Mouse (Mus musculus) midbrain, embryonic 12.5 days (tissue): Measurements from ENCODE around the gene Rpl7l1. TPM values are rescaled to one million over a fixed set of nuclear protein-coding genes. Genes with fewer than 3 reads are reported as not detected.

ENCODE experiments used
- ATAC-seq: fragments of 200-750 bp; cut with Nextera tagmentation; 2 replicates; pipeline ENCODE4 v1.8.0; 2017; ENCODE audit warnings: low read depth, moderate TSS enrichment, moderate library complexity; ENCODE audit not compliant: low FRiP score
- H3K27ac ChIP-seq: fragments of 300-500 bp; sonication (generic); replicated peaks from 2 replicates; pipeline ENCODE4 v1.5.1; 2016; ENCODE audit warnings: mild to moderate bottlenecking
- H3K27me3 ChIP-seq: fragments of 300-500 bp; sonication (generic); 2 replicates; pipeline ENCODE4 v1.6.1; 2016; ENCODE audit warnings: mild to moderate bottlenecking
- H3K36me3 ChIP-seq: fragments of 300-500 bp; sonication (generic); 2 replicates; pipeline ENCODE4 v1.6.1; 2016
- H3K4me1 ChIP-seq: fragments of 300-500 bp; sonication (generic); 2 replicates; pipeline ENCODE4 v1.6.1; 2016
- H3K4me2 ChIP-seq: fragments of 300-500 bp; sonication (generic); replicated peaks from 2 replicates; pipeline ENCODE4 v1.6.1; 2016; ENCODE audit warnings: mild to moderate bottlenecking, moderate library complexity
- H3K4me3 ChIP-seq: fragments of 300-500 bp; sonication (generic); 2 replicates; pipeline ENCODE4 v1.5.1; 2016; ENCODE audit warnings: mild to moderate bottlenecking
- H3K9ac ChIP-seq: fragments of 300-500 bp; sonication (generic); replicated peaks from 2 replicates; pipeline ENCODE4 v1.6.1; 2016; ENCODE audit warnings: mild to moderate bottlenecking, moderate library complexity
- H3K9me3 ChIP-seq: fragments of 300-500 bp; sonication (generic); 2 replicates; pipeline ENCODE4 v1.6.1; 2016; ENCODE audit warnings: mild to moderate bottlenecking
- WGBS: fragments of 180-500 bp; shearing (Covaris S2); methylation state at CpG from one replicate; pipeline ENCODE4 v1.1.7; 2016; 5-methylcytosine and 5-hydroxymethylcytosine counted together
- polyA plus RNA-seq: library from polyadenylated mRNA; unstranded; fragments of >200 nt; fragmentation: Nextera tagmentation; extraction: Ambion mirVana; gene quantifications from 2 replicates; pipeline ENCODE4 v1.2.1, GENCODE M21; 2016

The Rpl7l1 gene
- polyA plus RNA-seq, 1 experiment from 2014 or later, result 161 TPM

GRCm38 (mm10) chr17:46751056-46751793 lies 31.2 kb downstream of the Rpl7l1 start:
- H3K4me3 ChIP-seq, result peak overlapping the region; percentile 83
- peak overlapping the region; percentile 87 for H3K27ac ChIP-seq
- WGBS, result 29% methylated on average over 16 of the region's 16 CpGs
- H3K4me2 ChIP-seq, result peak overlapping the region; percentile 73
- no peak for ATAC-seq
- peaks cover 18% of the 10 kb centered on the region for H3K4me1 ChIP-seq
- peaks cover 11% of the 10 kb centered on the region; the same call in 1 of the 2 replicates for H3K36me3 ChIP-seq
- H3K9ac ChIP-seq, result peak overlapping the region; percentile 78
- H3K9me3 ChIP-seq, result no peaks in the 10 kb centered on the region
- H3K27me3 ChIP-seq, result no peaks in the 10 kb centered on the region

GRCm38 (mm10) chr17:46750580-46750979 lies 31.9 kb downstream of the Rpl7l1 start:
- Histone ChIP-seq H3K4me2 (peak overlapping the region; percentile 73), H3K27ac (no peak overlapping the region), H3K9ac (peak overlapping the region; percentile 78), H3K36me3 (peaks cover 12% of the 10 kb centered on the region), H3K4me1 (peaks cover 18% of the 10 kb centered on the region), H3K9me3 (no peaks in the 10 kb centered on the region), H3K4me3 (peak overlapping the region; percentile 83; the same call in 1 of the 2 replicates), H3K27me3 (no peaks in the 10 kb centered on the region)
- no peak for ATAC-seq
- 96% methylated on average over 4 of the region's 4 CpGs for WGBS

- H3K36me3 ChIP-seq, result peaks cover 19% of the 10 kb centered on the region
- no peak overlapping the region for H3K27ac ChIP-seq
- no peak overlapping the region for H3K9ac ChIP-seq
- WGBS, result 94% methylated on average over 5 of the region's 5 CpGs
- H3K27me3 ChIP-seq, result no peaks in the 10 kb centered on the region
- H3K4me2 ChIP-seq, result no peak overlapping the region
- ATAC-seq, result no peak
- H3K4me3 ChIP-seq, result no peak overlapping the region
- peaks cover 18% of the 10 kb centered on the region for H3K4me1 ChIP-seq
- no peaks in the 10 kb centered on the region for H3K9me3 ChIP-seq
Measured at GRCm38 (mm10) chr17:46749282-46749681, 33.2 kb downstream of the Rpl7l1 start.

- 92% methylated on average over 2 of the region's 2 CpGs for WGBS
- ATAC-seq, result no peak
- H3K9ac ChIP-seq, result no peak overlapping the region
- peaks cover 18% of the 10 kb centered on the region for H3K4me1 ChIP-seq
- no peak overlapping the region for H3K4me3 ChIP-seq
- H3K9me3 ChIP-seq, result no peaks in the 10 kb centered on the region
- no peak overlapping the region for H3K4me2 ChIP-seq
- no peaks in the 10 kb centered on the region for H3K27me3 ChIP-seq
- H3K27ac ChIP-seq, result no peak overlapping the region
- H3K36me3 ChIP-seq, result peaks cover 29% of the 10 kb centered on the region
Measured at GRCm38 (mm10) chr17:46747806-46748205, 34.7 kb downstream of the Rpl7l1 start.

GRCm38 (mm10) chr17:46747234-46747633 lies 35.2 kb downstream of the Rpl7l1 start:
- no peak overlapping the region for H3K27ac ChIP-seq
- H3K36me3 ChIP-seq, result peaks cover 35% of the 10 kb centered on the region
- WGBS, result 89% methylated on average over 8 of the region's 8 CpGs

GRCm38 (mm10) chr17:46745506-46745905 lies 37.0 kb downstream of the Rpl7l1 start:
- Histone ChIP-seq H3K4me3 (no peak overlapping the region), H3K4me2 (no peak overlapping the region)
- WGBS, result 86% methylated on average over 2 of the region's 2 CpGs

More at GRCm38 (mm10) chr17:46747234-46747633, 35.2 kb downstream of the Rpl7l1 start:
- H3K27me3 ChIP-seq, result no peaks in the 10 kb centered on the region
- no peak overlapping the region for H3K9ac ChIP-seq
- H3K4me3 ChIP-seq, result no peak overlapping the region
- H3K9me3 ChIP-seq, result no peaks in the 10 kb centered on the region
- H3K4me2 ChIP-seq, result no peak overlapping the region
- ATAC-seq, result no peak
- H3K4me1 ChIP-seq, result peaks cover 13% of the 10 kb centered on the region

GRCm38 (mm10) chr17:46742986-46743385 lies 39.5 kb downstream of the Rpl7l1 start:
- Histone ChIP-seq H3K27ac (no peak overlapping the region), H3K36me3 (peaks cover 50% of the 10 kb centered on the region), H3K9me3 (no peaks in the 10 kb centered on the region), H3K9ac (no peak overlapping the region), H3K4me1 (no peaks in the 10 kb centered on the region), H3K27me3 (no peaks in the 10 kb centered on the region), H3K4me3 (no peak overlapping the region), H3K4me2 (no peak overlapping the region)
- ATAC-seq, result no peak
- WGBS, result 94% methylated on average over 9 of the region's 9 CpGs

More at GRCm38 (mm10) chr17:46745506-46745905, 37.0 kb downstream of the Rpl7l1 start:
- Histone ChIP-seq H3K4me1 (peaks cover 3% of the 10 kb centered on the region; the same call in 1 of the 2 replicates), H3K36me3 (peaks cover 47% of the 10 kb centered on the region), H3K27ac (no peak overlapping the region), H3K9me3 (no peaks in the 10 kb centered on the region), H3K27me3 (no peaks in the 10 kb centered on the region), H3K9ac (no peak overlapping the region)
- no peak for ATAC-seq

- Histone ChIP-seq H3K27ac (no peak overlapping the region), H3K9me3 (no peaks in the 10 kb centered on the region), H3K9ac (no peak overlapping the region), H3K4me1 (no peaks in the 10 kb centered on the region), H3K4me2 (no peak overlapping the region), H3K4me3 (no peak overlapping the region), H3K36me3 (peaks cover 49% of the 10 kb centered on the region), H3K27me3 (no peaks in the 10 kb centered on the region)
- over 99% methylated on average over 6 of the region's 6 CpGs for WGBS
- ATAC-seq, result no peak
Measured at GRCm38 (mm10) chr17:46741305-46741704, 41.2 kb downstream of the Rpl7l1 start.

GRCm38 (mm10) chr17:46736160-46736559 lies 46.3 kb downstream of the Rpl7l1 start:
- Histone ChIP-seq H3K4me3 (no peak overlapping the region), H3K27me3 (no peaks in the 10 kb centered on the region), H3K4me2 (no peak overlapping the region), H3K4me1 (no peaks in the 10 kb centered on the region), H3K9me3 (no peaks in the 10 kb centered on the region), H3K36me3 (peaks cover 34% of the 10 kb centered on the region), H3K27ac (no peak overlapping the region), H3K9ac (no peak overlapping the region)
- ATAC-seq, result no peak
- WGBS, result 64% methylated on average over 10 of the region's 10 CpGs

- Histone ChIP-seq H3K9ac (no peak overlapping the region), H3K27me3 (no peaks in the 10 kb centered on the region), H3K36me3 (peaks cover 32% of the 10 kb centered on the region), H3K27ac (no peak overlapping the region), H3K4me1 (no peaks in the 10 kb centered on the region), H3K4me3 (no peak overlapping the region), H3K9me3 (no peaks in the 10 kb centered on the region), H3K4me2 (no peak overlapping the region)
- 90% methylated on average over 7 of the region's 7 CpGs for WGBS
- no peak for ATAC-seq
Measured at GRCm38 (mm10) chr17:46735287-46735686, 47.2 kb downstream of the Rpl7l1 start.

GRCm38 (mm10) chr17:46734055-46734454 lies 48.4 kb downstream of the Rpl7l1 start:
- Histone ChIP-seq H3K27me3 (peaks cover 10% of the 10 kb centered on the region), H3K4me1 (no peaks in the 10 kb centered on the region), H3K9ac (no peak overlapping the region), H3K27ac (no peak overlapping the region), H3K36me3 (peaks cover 31% of the 10 kb centered on the region), H3K4me2 (no peak overlapping the region), H3K4me3 (no peak overlapping the region), H3K9me3 (no peaks in the 10 kb centered on the region)
- no peak for ATAC-seq
- 92% methylated on average over 3 of the region's 3 CpGs for WGBS

- Histone ChIP-seq H3K9ac (peak within 1 kb of the TSS; percentile 17; the same call in 1 of the 2 replicates), H3K4me1 (no peaks in the 10 kb centered on the region), H3K4me3 (no peak within 1 kb of the TSS), H3K9me3 (no peaks in the 10 kb centered on the region), H3K27ac (no peak within 1 kb of the TSS), H3K27me3 (peaks cover 23% of the 10 kb centered on the region), H3K4me2 (no peak within 1 kb of the TSS), H3K36me3 (peaks cover 7% of the 10 kb centered on the region; the same call in 1 of the 2 replicates)
- 22% methylated on average over 24 of the region's 24 CpGs for WGBS
- ATAC-seq, result no peak
Measured at GRCm38 (mm10) chr17:46728904-46729318, 53.6 kb downstream of the Rpl7l1 start, which contains the start of gene Gnmt. Gene Gnmt (minus strand): TSS chr17:46729168.
